Mouse (Mus musculus) thymus, postnatal 10 days (tissue): ENCODE data around the gene Pold1.

ENCODE experiments used
- DNase-seq, 2 experiments: peaks; one replicate each; pipeline ENCODE4 v3.0.0; 2021; ENCODE audit warnings: low spot score in 2 of 2

Gene Pold1

GRCm38 (mm10) chr7:44548497-44549087, at the start of gene Pold1:
Gene Pold1, minus strand, starts transcription at chr7:44548849.
- peak; percentile 100 for DNase-seq

DNA sequence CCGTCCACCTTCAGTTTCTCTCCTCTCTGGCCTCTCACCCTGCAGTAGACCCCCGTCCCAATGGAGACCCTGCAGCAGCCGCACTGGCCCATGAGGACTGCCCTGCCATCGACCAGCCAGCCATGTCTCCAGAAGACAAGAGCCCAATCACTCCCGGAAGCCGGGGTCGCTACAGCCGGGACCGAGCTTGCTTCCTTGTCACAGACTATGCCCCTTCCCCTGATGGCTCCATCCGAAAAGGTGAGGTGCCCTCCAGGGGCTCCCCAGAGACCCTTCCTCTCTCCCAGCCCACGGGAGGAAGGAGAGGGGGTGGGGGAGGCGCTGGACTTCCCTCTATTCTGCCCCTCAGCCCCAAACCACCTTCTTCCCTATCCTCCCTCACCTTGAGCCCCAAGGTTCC, 49.7 kb upstream of the Pold1 start:
- DNase-seq: no peak

DNA sequence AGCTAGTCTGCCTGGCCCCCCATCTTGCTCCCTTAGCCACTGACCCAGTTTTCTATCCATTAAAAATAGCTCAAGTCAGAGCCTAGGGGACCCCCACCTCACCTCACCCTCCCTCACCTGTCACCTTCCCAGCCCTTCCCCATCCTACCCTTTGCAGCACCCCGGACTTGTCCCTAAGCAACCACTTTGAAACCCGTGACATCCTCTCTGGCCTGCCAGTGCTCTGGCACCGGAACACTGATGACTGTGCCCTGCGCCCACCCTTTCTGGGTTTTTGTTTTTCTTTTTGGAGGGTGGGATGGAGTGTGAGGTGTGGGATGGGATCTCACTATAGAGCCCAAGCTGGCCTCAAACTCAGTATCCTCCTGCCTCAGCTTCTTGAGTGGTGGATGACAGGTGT, 49.0 kb upstream of the Pold1 start:
- no peak for DNase-seq

DNA sequence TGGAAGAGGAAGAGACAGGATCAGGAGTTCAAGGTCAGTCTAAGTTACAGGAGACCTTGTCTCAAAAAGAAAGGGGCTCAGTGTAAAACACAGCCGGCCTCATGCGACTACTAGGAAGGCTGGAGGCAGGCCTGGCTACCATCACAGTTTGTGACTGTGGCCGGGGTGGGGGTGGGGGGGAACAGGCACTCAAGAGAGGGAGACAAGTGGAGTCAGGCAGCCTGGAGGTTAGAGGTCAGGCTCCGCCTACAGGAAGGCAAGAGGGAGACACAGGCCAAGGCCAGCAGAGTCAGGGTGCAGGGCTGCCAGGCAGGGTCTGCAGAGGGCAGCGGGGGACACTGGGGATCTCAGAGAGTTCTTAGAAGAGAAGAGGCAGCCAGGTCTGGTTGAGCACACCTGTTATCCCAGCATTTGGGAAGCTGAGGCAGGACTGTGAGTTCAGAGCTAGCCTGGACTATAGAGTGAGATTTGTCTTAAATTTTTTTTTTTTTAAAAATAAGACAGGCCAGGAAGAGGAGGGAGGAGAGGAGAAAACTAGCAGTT, 48.4 kb upstream of the Pold1 start:
- no peak for DNase-seq

DNA sequence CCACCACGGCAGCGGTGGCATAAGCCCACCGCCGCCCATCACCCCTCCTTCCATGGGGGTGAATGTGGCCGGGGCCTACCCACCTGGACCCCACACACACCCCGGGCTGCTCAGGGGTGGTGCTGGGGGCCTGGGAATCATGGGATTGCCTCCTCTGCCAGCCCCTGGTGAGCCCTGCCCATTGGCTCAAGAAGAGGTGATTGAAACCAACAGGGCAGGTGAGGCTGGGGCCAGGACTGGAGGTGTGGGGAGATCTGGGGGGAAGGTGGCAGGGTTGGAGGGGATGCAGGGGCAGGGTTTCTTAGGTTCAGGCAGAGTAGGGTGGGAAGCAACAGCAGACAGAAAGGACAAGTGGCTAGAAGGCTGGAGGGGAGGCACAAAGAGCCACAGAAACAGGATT, 47.4 kb upstream of the Pold1 start:
- DNase-seq: no peak

DNA sequence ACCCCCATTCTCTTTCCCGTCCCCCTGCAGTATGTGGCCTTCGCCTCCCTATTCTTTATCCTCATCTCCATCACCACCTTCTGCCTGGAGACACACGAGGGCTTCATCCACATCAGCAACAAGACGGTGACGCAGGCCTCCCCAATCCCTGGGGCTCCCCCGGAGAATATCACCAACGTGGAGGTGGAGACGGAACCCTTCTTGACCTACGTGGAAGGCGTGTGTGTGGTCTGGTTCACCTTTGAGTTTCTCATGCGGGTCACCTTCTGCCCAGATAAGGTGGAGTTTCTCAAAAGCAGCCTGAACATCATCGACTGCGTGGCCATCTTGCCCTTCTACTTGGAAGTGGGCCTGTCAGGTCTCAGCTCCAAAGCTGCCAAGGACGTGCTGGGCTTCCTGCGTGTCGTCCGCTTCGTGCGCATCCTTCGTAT, 46.5 kb upstream of the Pold1 start:
- DNase-seq: no peak

- no peak for DNase-seq
Measured at GRCm38 (mm10) chr7:44594291-44594690, 45.6 kb upstream of the Pold1 start.

- DNase-seq: peak; percentile 46 to 77
Measured at GRCm38 (mm10) chr7:44593775-44594174, 45.1 kb upstream of the Pold1 start.

GRCm38 (mm10) chr7:44593051-44593450, 44.4 kb upstream of the Pold1 start:
- DNase-seq: no peak

DNA sequence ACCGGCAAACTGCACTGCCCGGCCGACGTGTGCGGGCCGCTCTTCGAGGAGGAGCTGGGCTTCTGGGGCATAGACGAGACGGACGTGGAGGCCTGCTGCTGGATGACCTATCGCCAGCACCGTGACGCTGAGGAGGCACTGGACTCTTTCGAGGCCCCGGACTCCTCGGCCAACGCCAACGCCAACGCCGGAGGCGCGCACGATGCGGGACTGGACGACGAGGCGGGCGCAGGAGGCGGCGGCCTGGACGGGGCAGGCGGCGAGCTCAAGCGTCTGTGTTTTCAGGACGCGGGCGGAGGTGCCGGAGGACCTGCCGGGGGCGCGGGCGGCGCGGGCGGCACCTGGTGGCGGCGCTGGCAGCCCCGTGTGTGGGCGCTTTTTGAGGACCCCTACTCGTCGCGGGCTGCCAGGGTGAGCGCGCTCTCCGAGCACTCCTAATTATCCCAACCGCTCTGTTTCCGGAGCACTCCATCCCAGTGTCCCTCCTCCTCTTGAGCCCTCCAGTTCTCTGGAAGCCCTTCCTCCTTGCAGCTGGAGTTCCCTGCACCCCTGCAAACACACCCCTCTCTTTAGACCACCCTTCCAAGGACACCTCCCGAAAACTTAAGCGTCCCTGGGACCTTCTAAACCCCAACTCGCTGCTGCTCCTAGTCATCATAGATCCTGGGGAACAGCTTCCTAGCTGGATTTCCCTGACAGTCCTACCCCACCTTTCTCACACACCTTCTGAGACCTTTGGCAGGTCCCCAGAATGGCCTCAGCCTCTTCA, 42.9 kb upstream of the Pold1 start:
- no peak for DNase-seq

GRCm38 (mm10) chr7:44590402-44591347, 42.0 kb upstream of the Pold1 start, which contains the start of gene Kcnc3:
Gene Kcnc3, plus strand, starts transcription at chr7:44590664.
- peak; percentile 56 to 57 for DNase-seq

GRCm38 (mm10) chr7:44589946-44590345, 41.3 kb upstream of the Pold1 start:
- no peak for DNase-seq

- DNase-seq: no peak
Measured at GRCm38 (mm10) chr7:44589149-44589548, 40.5 kb upstream of the Pold1 start.

GRCm38 (mm10) chr7:44588338-44588737, 39.7 kb upstream of the Pold1 start:
- DNase-seq: no peak

DNA sequence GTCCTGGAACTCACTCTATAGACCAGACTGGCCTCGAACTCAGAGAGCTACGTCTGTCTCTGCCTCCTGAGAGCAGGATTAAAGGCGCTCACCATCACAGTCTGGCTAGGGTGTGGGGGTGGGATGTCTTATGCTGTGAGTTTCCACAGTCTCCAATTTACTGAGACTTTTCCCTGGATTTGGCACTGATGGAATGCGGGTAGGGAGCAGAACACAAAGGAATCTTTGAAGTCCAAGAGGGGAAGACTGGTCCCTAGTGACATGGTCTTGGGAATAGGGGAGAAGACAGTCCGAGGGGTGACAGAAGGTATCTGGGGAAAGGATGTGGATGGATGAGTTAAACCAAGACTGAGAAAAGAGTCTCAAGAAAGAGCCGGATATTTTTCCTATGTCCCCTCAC, 39.0 kb upstream of the Pold1 start:
- DNase-seq: no peak

- DNase-seq: peak; percentile 11 to 15
Measured at GRCm38 (mm10) chr7:44586930-44587329, 38.3 kb upstream of the Pold1 start.

DNA sequence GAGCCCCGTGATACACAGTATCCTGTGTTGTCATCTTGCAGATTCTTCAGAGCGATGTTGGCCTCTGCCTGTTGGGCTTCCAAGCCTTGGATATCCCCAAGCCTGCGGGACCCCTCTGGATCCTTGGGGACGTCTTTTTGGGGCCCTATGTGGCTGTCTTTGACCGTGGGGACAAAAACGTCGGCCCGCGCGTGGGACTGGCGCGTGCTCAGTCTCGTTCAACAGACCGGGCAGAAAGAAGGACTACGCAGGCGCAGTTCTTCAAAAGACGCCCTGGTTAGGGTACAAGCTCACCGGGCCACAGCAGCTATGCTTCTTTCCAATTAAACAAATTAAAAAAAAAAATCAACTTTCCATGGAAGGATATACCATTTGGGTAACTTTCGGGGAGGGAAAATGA, 37.9 kb upstream of the Pold1 start:
- no peak for DNase-seq

DNA sequence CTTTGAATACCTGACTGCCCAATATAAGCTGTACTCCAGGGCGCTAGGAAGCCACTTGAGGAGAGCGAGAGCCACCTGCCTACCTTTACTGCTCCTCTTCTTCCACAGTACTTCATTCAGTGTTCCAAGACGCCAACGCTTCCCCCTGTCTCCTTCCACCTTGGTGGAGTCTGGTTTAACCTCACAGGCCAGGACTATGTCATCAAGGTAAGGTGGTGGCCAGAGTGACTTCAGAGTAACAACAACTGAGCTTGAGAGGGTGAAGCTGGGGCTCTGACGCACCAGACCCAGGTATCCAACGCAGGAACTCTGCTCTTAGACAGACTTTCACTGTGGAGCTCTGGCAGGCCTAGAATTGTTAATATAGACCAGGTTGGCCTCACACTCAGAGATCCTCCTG, 37.0 kb upstream of the Pold1 start:
- DNase-seq: no peak

DNA sequence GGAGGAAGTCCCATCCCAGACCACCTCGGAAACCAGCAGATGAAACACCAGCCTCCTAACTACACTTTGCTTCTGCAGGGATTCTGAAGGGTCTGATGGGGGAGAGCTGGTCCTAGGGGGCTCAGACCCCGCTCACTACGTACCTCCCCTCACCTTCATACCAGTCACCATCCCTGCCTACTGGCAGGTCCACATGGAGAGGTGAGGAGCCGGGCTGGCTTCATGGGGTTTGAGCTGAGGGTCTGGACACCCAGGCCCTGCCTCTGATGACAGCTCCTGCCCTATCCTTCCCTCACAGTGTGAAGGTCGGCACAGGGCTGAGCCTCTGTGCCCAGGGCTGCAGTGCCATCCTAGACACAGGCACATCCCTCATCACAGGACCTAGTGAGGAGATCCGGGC, 36.3 kb upstream of the Pold1 start:
- no peak for DNase-seq

DNA sequence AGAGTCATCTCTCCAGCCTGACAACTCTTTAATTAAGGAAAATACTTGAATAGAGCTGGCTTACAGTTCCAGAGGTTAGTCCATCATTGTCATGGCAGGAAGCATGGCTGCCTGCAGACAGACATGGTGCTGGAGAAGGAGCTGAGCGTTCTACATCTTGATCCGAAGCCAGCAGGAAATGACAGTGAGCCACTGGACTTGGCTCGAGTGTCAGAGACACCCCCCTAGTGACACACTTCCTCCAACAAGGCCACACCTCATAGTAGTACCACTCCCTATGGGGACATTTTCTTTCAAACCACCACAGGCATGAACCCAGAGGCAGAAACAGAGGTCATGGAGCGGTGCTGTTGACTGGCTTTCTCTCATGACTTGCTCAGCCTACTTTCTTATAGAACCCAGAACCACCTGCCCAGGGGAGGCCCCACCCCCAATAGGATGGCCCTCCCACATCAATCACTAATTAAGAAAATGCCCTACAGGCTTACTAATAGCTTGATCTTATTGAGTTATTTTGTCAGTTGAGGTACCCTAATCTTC, 35.7 kb upstream of the Pold1 start:
- no peak for DNase-seq

DNA sequence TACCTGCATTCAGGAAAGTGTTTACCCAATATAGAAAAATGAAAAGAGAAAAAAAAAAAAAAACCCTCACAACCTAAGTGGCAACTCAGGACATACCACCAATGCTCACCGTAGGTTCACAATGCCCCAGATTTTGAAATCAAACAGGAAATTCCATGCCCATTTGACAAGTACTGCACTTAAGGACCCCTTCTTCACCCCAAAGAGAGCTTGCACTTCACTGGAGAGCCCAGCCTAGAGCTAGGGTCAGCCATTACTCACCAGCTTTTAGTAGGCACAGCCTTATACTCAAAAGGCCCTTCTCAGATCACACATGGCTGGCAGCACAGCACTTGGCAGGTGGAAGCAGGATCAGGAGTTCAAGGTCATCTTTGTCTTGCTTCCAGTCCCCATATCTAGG, 34.5 kb upstream of the Pold1 start:
- no peak for DNase-seq

- no peak for DNase-seq
Measured at GRCm38 (mm10) chr7:44582709-44583108, 34.1 kb upstream of the Pold1 start.
